Mouse (Mus musculus) megakaryocyte, embryonic 14.5 days (primary cell): ENCODE measurements at regions not wholly inside any gene's neighbourhood (a gene's known extent, or its start where the extent isn't known, plus 50 kb on each side); places are given as distances from the start of the nearest gene placed in this dataset.

Source experiments
- FLI1 ChIP-seq: IDR thresholded peaks from 2 replicates; pipeline ENCODE4 v1.6.1; 2012; ENCODE audit warnings: low read length, inconsistent platforms, mixed read lengths
- GATA1 ChIP-seq: IDR thresholded peaks from 3 replicates; pipeline ENCODE4 v1.6.1; 2012; ENCODE audit warnings: mixed read lengths, low read length, inconsistent platforms, borderline replicate concordance

DNA sequence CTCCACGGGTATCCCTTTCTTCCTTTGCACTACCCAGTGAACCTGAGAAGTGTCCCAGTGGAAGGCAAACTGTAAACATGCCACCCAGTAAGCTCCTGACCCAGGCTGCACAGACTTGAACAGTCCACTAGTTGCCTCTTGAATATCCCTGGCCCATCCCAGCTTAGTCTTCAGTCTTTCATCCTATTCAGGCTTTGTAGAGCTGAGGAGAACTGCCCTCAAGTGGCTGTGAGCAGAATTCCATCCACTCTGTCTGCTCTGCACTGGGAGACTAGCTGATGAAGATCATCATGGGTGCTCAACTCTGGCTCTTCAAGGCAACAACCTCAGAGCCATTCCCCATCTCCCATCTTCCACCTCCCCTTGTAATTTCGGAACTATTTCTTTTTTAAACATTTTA is 249.1 kb downstream of the Lmx1a start:
- TF ChIP-seq GATA1 (no peak), FLI1 (no peak)
